Mouse (Mus musculus) neural tube, embryonic 12.5 days (tissue): ENCODE data around the gene Figla. TPM values are rescaled to one million over a fixed set of nuclear protein-coding genes. Genes with fewer than 3 reads are reported as not detected.

Experiments
- ATAC-seq: fragments of 200-750 bp; cut with Nextera tagmentation; 2 replicates; pipeline ENCODE4 v1.8.0; 2017; ENCODE audit warnings: low read depth, mild to moderate bottlenecking, moderate TSS enrichment, moderate library complexity; ENCODE audit not compliant: low FRiP score
- H3K27ac ChIP-seq: fragments of 300-500 bp; sonication (generic); 2 replicates; pipeline ENCODE4 v1.5.1; 2016
- H3K27me3 ChIP-seq: fragments of 300-500 bp; sonication (generic); replicated peaks from 2 replicates; pipeline ENCODE4 v1.6.1; 2016; ENCODE audit warnings: mild to moderate bottlenecking
- H3K36me3 ChIP-seq: fragments of 300-500 bp; sonication (generic); 2 replicates; pipeline ENCODE4 v1.6.1; 2016; ENCODE audit warnings: mild to moderate bottlenecking
- H3K4me1 ChIP-seq: fragments of 300-500 bp; sonication (generic); 2 replicates; pipeline ENCODE4 v1.6.1; 2016
- H3K4me2 ChIP-seq: fragments of 300-500 bp; sonication (generic); replicated peaks from 2 replicates; pipeline ENCODE4 v1.6.1; 2016; ENCODE audit warnings: mild to moderate bottlenecking
- H3K4me3 ChIP-seq: fragments of 300-500 bp; sonication (generic); 2 replicates; pipeline ENCODE4 v1.5.1; 2016
- H3K9ac ChIP-seq: fragments of 300-500 bp; sonication (generic); 2 replicates; pipeline ENCODE4 v1.6.1; 2016; ENCODE audit warnings: mild to moderate bottlenecking
- H3K9me3 ChIP-seq: fragments of 300-500 bp; sonication (generic); 2 replicates; pipeline ENCODE4 v1.6.1; 2016; ENCODE audit warnings: mild to moderate bottlenecking
- WGBS: fragments of 180-500 bp; shearing (Covaris S2); methylation state at CpG from one replicate; pipeline ENCODE4 v1.1.7; 2016; 5-methylcytosine and 5-hydroxymethylcytosine counted together
- polyA plus RNA-seq: library from polyadenylated mRNA; unstranded; fragments of >200 nt; fragmentation: Nextera tagmentation; extraction: Ambion mirVana; gene quantifications from 2 replicates; pipeline ENCODE4 v1.2.1, GENCODE M21; 2016

Figla gene
- polyA plus RNA-seq, 1 experiment from 2014 or later: not detected

DNA sequence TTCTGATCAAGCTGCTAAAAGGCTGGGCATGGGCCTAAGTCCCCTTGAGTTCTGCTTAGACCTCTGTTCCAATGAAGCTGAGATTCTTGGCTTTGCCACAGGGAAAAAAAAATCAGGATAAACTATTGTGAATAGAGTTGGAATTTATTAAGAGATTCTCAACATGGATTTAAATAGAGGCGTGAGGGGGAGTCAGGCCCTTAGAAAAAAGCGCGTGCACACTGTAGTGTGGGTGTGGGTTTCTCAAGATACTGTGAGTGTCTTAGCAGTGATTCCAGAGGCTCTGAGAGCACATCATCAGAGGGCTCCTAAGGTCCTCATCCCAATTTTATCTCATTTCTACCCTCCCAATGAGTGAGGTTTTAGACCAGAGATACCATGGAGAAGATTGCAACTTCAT is 44.2 kb downstream of the Figla start:
- Histone ChIP-seq H3K4me3 (no peak overlapping the region), H3K9me3 (no peaks in the 10 kb centered on the region), H3K9ac (no peak overlapping the region), H3K4me1 (peaks cover 70% of the 10 kb centered on the region), H3K27ac (no peak overlapping the region), H3K4me2 (no peak overlapping the region; the same call in 1 of the 2 replicates), H3K36me3 (no peaks in the 10 kb centered on the region), H3K27me3 (no peaks in the 10 kb centered on the region)
- no peak for ATAC-seq
- WGBS: 98% methylated on average over 3 of the region's 3 CpGs

- Histone ChIP-seq H3K4me1 (peaks cover 77% of the 10 kb centered on the region), H3K4me2 (no peak overlapping the region)
- WGBS: 53% methylated on average over 5 of the region's 5 CpGs
These were observed 46.3 kb downstream of the Figla start for GRCm38 (mm10) chr6:86062226-86062625.

DNA sequence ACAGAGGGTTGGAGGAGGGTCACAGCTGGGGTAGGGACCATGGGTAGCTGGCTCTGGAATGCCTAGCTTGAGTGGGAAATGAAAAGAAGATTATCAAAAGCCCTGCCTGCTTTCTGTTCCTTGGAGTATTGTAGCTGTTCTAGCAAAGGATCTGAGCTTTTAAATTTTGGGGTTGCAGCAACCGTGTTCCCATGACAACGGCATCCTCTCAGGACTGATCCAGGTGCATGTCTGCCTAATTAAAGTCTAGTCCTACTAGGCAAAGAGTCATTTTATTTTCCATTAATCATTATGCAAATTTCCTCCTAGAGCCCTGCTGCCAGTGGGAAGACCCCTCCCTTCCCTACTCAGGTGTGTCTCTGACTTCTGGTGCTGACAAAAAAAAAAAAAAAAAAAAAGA is 46.7 kb downstream of the Figla start:
- Histone ChIP-seq H3K36me3 (no peaks in the 10 kb centered on the region), H3K27ac (0 out of 2 replicates have a peak overlapping the region, but pooled peaks have one; percentile 53), H3K4me1 (peaks cover 72% of the 10 kb centered on the region), H3K4me2 (no peak overlapping the region), H3K4me3 (no peak overlapping the region), H3K27me3 (no peaks in the 10 kb centered on the region), H3K9me3 (no peaks in the 10 kb centered on the region), H3K9ac (no peak overlapping the region)
- no peak for ATAC-seq
- WGBS: 86% methylated on average over 2 of the region's 2 CpGs

More at GRCm38 (mm10) chr6:86062226-86062625, 46.3 kb downstream of the Figla start:
- Histone ChIP-seq H3K27ac (peak overlapping the region; percentile 53; the same call in 1 of the 2 replicates), H3K27me3 (no peaks in the 10 kb centered on the region), H3K4me3 (no peak overlapping the region), H3K9ac (0 out of 2 replicates have a peak overlapping the region, but pooled peaks have one; percentile 26), H3K9me3 (no peaks in the 10 kb centered on the region), H3K36me3 (no peaks in the 10 kb centered on the region)
- ATAC-seq: no peak

DNA sequence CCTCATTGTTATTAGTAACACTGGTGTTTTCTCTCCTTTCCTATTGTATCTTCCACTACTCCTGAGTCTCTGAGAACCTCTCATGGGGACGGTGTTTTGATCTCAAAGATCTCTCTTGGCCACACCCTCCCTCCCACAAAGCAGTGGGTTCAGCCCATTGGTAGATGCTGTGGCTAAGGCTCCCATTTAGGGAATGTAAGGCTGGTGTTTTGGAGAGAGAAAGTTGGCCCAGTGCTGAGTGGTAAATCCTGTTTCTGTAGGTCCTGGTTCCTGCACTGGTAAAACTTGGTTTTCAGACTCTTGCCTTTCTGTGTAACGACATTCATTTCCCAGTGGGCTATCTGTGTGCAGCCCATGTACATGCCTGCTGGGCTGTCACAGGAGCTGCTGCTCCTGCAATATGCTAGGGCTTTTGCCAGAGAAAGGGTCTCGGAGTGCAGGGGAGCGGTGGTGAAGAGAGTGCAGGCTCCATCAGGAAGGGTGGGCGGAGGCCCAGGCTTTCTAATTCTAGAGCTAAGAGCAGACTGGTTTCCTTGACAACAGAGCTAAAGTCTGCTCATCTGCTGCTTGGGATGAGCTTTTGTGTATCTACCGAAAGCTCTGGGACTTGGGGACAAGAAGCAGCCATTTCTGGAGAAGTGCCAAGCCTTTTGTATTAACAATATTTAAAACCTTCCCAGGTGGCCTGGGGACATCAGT is 48.5 kb downstream of the Figla start:
- Histone ChIP-seq H3K4me3 (no peak overlapping the region), H3K9me3 (no peaks in the 10 kb centered on the region), H3K36me3 (no peaks in the 10 kb centered on the region), H3K9ac (no peak overlapping the region), H3K27ac (peak overlapping the region; percentile 71), H3K4me2 (peak overlapping the region; percentile 32; the same call in 1 of the 2 replicates), H3K4me1 (peaks cover 54% of the 10 kb centered on the region), H3K27me3 (no peaks in the 10 kb centered on the region)
- WGBS: 28% methylated on average over 6 of the region's 6 CpGs
- ATAC-seq: peak; percentile 70

GRCm38 (mm10) chr6:86066727-86067126 is 50.8 kb downstream of the Figla start:
- Histone ChIP-seq H3K27me3 (no peaks in the 10 kb centered on the region), H3K4me1 (peaks cover 48% of the 10 kb centered on the region), H3K9ac (no peak overlapping the region), H3K4me3 (no peak overlapping the region), H3K36me3 (no peaks in the 10 kb centered on the region), H3K9me3 (no peaks in the 10 kb centered on the region), H3K27ac (no peak overlapping the region), H3K4me2 (no peak overlapping the region)
- no peak for ATAC-seq
- WGBS: 84% methylated on average over 6 of the region's 6 CpGs

- no peaks in the 10 kb centered on the region for H3K36me3 ChIP-seq
- H3K9ac ChIP-seq: no peak overlapping the region
- no peak overlapping the region for H3K27ac ChIP-seq
- no peaks in the 10 kb centered on the region for H3K9me3 ChIP-seq
- no peaks in the 10 kb centered on the region for H3K27me3 ChIP-seq
- peaks cover 45% of the 10 kb centered on the region for H3K4me1 ChIP-seq
- WGBS: 60% methylated on average over 5 of the region's 5 CpGs
- no peak for ATAC-seq
- H3K4me2 ChIP-seq: no peak overlapping the region
- H3K4me3 ChIP-seq: no peak overlapping the region
These were observed 51.2 kb downstream of the Figla start for GRCm38 (mm10) chr6:86067145-86067544.

DNA sequence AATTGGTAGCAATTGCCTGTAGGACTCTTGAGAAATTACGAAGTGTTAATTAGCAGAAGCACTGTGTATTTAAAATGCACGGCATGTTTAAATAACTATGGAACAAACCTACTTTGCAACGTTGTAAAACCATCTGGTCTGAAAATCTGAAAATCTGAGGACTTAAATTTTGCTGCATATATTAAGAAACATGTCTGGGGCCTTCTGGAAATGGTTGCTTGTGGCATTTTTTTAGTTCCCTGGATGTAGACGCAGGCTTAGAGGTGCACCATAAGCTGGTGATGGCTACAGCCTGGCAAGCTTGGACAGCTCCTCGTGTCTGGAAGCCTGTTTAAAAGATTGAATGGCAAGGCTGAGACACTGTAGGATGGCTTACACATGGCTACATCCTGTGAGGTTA is 53.0 kb downstream of the Figla start:
- Histone ChIP-seq H3K4me2 (no peak overlapping the region), H3K9ac (no peak overlapping the region), H3K4me3 (no peak overlapping the region), H3K36me3 (no peaks in the 10 kb centered on the region), H3K9me3 (no peaks in the 10 kb centered on the region), H3K4me1 (peaks cover 29% of the 10 kb centered on the region), H3K27me3 (no peaks in the 10 kb centered on the region), H3K27ac (no peak overlapping the region)
- WGBS: 81% methylated on average over 5 of the region's 5 CpGs
- ATAC-seq: no peak

DNA sequence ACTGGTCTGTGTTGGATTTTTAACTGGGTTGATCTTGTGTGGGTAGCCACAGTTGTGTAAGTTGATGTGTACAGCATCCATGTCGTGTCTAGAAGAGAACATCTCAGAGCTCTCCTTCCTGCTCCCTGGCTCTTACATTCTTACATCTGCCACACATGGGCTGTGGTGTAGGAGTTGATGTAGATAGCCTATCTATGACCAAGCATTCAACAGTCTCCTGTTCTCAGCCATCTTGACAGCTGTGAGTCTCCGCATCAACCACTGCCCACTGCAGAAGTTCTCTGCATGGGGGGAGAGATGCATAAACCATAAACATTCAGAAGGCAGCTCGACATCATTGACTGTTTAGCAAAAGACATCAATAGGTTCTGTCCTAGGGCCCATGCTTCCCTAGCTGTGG is 53.9 kb downstream of the Figla start:
- H3K4me1 ChIP-seq: peaks cover 27% of the 10 kb centered on the region

DNA sequence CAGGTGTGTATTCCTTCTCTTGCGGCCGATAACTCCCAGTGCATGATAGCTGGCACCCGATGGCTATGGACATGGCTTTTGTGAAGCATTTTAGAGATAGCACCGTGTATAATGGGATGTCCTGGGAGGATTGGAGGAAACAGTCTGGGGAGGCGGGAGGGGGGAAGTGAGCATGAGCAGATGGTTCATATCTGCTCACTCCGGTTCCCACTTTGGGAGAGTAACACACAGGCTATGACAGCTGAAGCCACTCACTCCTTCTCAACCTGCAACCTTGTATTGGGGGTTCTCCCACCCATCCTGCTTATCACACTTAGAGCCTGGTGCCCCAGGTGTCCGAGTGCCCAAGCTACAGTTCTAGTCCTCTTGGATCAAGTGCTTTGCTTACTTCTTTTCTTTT is 54.3 kb downstream of the Figla start:
- H3K4me3 ChIP-seq: no peak overlapping the region
- H3K4me2 ChIP-seq: no peak overlapping the region
- no peaks in the 10 kb centered on the region for H3K27me3 ChIP-seq
- no peak overlapping the region for H3K27ac ChIP-seq
- H3K36me3 ChIP-seq: no peaks in the 10 kb centered on the region
- no peaks in the 10 kb centered on the region for H3K9me3 ChIP-seq
- peaks cover 26% of the 10 kb centered on the region for H3K4me1 ChIP-seq
- no peak for ATAC-seq
- 83% methylated on average over 7 of the region's 7 CpGs for WGBS
- no peak overlapping the region for H3K9ac ChIP-seq

More for the DNA sequence above, 53.9 kb downstream of the Figla start:
- Histone ChIP-seq H3K36me3 (no peaks in the 10 kb centered on the region), H3K27me3 (no peaks in the 10 kb centered on the region), H3K9ac (no peak overlapping the region), H3K9me3 (no peaks in the 10 kb centered on the region), H3K27ac (0 out of 2 replicates have a peak overlapping the region, but pooled peaks have one; percentile 2), H3K4me3 (no peak overlapping the region), H3K4me2 (no peak overlapping the region)
- WGBS: 88% methylated on average over 3 of the region's 3 CpGs
- ATAC-seq: no peak

Other genes with a start within 250 kb of the Figla start
- gene Nat8f6, start 195.2 kb upstream of the Figla start, polyA plus RNA-seq: not detected in 2 replicates
- gene Nat8f5, start 195.2 kb upstream of the Figla start, polyA plus RNA-seq: not detected in 2 replicates
- gene Nat8, start 184.1 kb upstream of the Figla start, polyA plus RNA-seq: not detected in 2 replicates
- gene Nat8f2, start 147.0 kb upstream of the Figla start, polyA plus RNA-seq: not detected in 2 replicates
- 4.6 TPM in 2 replicates for gene Nat8f4, start 111.3 kb upstream of the Figla start, polyA plus RNA-seq
- 41.2 and 41.4 TPM in 2 replicates for gene Tprkb, start 104.3 kb upstream of the Figla start, polyA plus RNA-seq
- 9.6 and 9.9 TPM in 2 replicates for gene Nat8f1, start 100.5 kb upstream of the Figla start, polyA plus RNA-seq
- gene Dusp11, start 54.5 kb upstream of the Figla start, polyA plus RNA-seq: 48.8 and 56.6 TPM in 2 replicates
- 110 and 116 TPM in 2 replicates for gene Add2, start 12.5 kb downstream of the Figla start, polyA plus RNA-seq
- 3.3 and 4.0 TPM in 2 replicates for gene Tgfa, start 179.1 kb downstream of the Figla start, polyA plus RNA-seq